Mouse (Mus musculus) testis, adult 2 months (tissue): Measurements from ENCODE around the gene Rnf114. TPM values are rescaled to one million over a fixed set of nuclear protein-coding genes. Genes with fewer than 3 reads are reported as not detected.

Experiments
- H3K27ac ChIP-seq: fragments of 200-500 bp; 2 replicates; pipeline ENCODE4 v1.5.1; 2012; ENCODE audit warnings: low read depth, low read length; ENCODE audit not compliant: control insufficient read depth, insufficient read depth
- H3K27me3 ChIP-seq: fragments of 200-500 bp; 2 replicates; pipeline ENCODE4 v1.6.1; 2012; ENCODE audit warnings: mild to moderate bottlenecking, low read length, moderate library complexity; ENCODE audit not compliant: control insufficient read depth, insufficient read depth
- H3K36me3 ChIP-seq: fragments of 200-500 bp; 2 replicates; pipeline ENCODE4 v1.6.1; 2012; ENCODE audit warnings: mild to moderate bottlenecking, low read length; ENCODE audit not compliant: control insufficient read depth, insufficient read depth
- H3K4me1 ChIP-seq: fragments of 200-500 bp; 2 replicates; pipeline ENCODE4 v1.6.1; 2012; ENCODE audit warnings: low read length; ENCODE audit not compliant: control insufficient read depth, insufficient read depth
- H3K4me3 ChIP-seq: fragments of 200-500 bp; 2 replicates; pipeline ENCODE4 v1.5.1; 2012; ENCODE audit warnings: low read depth, mild to moderate bottlenecking, low read length, moderate library complexity, mixed read lengths; ENCODE audit not compliant: control insufficient read depth
- CTCF ChIP-seq: fragments of 200-500 bp; IDR thresholded peaks from 2 replicates; pipeline ENCODE4 v1.5.1; 2012; ENCODE audit warnings: low read depth, mild to moderate bottlenecking, inconsistent platforms, low read length, moderate library complexity; ENCODE audit not compliant: control insufficient read depth, insufficient read depth, insufficient replicate concordance
- POLR2A ChIP-seq: fragments of 200-500 bp; IDR thresholded peaks from 2 replicates; pipeline ENCODE4 v1.6.1; 2012; ENCODE audit warnings: low read depth, mild to moderate bottlenecking, inconsistent platforms, low read length, moderate library complexity; ENCODE audit not compliant: control insufficient read depth
- polyA plus RNA-seq: library from polyadenylated mRNA; depleted of rRNA; stranded (reverse); fragments of >200 nt; gene quantifications from 2 replicates; pipeline ENCODE4 v1.2.3, GENCODE M21; 2012

Gene Rnf114
- polyA plus RNA-seq, 1 experiment, result 69.1 TPM

DNA sequence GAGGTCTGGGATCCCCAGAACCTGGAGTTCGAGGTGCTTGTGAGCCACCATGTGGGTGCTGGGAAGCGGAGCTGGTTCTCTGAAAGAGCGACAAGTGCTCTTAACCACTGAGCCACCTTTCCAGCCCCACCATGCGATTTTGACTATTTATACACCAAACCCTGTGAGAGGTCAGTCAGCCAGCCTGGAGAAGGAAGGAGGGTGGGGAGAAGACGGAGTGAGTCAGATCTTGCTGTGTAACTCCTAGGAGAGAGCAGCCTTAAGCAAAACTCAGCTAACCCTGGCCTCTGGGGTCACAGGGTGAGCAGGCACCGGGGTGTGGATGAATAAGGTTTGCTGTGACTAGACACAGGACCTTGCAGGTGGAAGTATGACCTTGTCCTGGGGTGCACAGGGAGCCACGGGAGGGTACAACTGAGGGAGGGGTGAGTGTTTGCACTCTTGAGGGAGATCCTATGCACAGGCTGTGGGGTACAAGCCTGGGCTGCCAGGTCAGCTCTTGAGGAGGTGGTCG is 58.0 kb downstream of the Rnf114 start:
- H3K27me3 ChIP-seq, result no peaks in the 10 kb centered on the region
- no peak overlapping the region for H3K4me3 ChIP-seq
- H3K36me3 ChIP-seq, result no peaks in the 10 kb centered on the region
- TF ChIP-seq POLR2A, result no peak
- no peak for TF ChIP-seq CTCF
- no peak overlapping the region for H3K27ac ChIP-seq
- H3K4me1 ChIP-seq, result no peaks in the 10 kb centered on the region

DNA sequence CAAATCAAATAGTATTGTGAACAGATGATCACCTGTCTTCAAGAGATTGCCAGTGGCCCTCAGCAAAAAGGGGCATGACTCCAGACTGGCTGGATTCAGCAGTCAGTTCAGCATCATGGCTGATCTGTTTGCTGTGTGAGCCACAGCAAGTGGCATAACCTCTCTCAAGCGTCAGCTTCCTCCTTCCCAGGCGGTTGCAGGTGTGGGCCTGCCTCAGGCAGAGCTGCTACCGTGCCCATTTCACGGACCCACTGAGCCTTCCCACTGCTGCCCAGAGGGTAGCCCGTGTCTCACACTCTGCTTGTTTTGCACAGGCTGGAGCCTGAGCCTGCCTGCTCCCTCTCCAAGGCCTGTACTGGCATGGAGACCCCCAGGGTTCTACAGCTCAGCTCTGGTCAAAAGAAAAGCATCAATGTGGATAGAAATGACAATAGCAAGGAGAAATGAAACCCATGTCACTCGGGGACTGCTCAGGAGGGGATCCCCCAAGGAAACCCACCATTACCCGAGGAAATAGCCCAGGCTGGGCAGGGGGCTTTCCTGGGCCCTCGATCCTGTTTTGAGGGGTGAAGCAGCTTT is 59.0 kb downstream of the Rnf114 start:
- H3K4me3 ChIP-seq, result no peak overlapping the region
- no peaks in the 10 kb centered on the region for H3K27me3 ChIP-seq
- no peaks in the 10 kb centered on the region for H3K4me1 ChIP-seq
- TF ChIP-seq POLR2A, result no peak
- TF ChIP-seq CTCF, result no peak
- no peaks in the 10 kb centered on the region for H3K36me3 ChIP-seq
- H3K27ac ChIP-seq, result no peak overlapping the region

DNA sequence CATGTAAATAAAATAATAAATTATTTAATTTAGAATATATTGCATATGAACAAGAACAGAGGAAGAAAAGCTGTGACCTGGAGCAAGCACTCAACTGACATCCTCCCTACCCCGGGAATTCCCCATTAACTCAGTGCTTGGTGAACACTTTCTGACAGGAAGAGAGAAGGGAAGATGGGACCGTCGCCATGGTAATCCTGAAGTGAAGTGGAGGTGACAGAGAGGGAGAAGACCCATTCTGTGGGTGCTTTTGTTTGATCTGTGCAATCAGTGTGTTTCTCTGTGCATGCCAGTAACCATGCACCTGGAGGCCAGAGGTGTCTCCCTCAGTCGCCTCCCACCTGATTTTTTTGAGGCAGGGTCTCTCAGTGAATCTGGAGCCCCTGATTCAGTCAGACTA is 59.8 kb downstream of the Rnf114 start:
- no peaks in the 10 kb centered on the region for H3K4me1 ChIP-seq
- H3K27ac ChIP-seq, result no peak overlapping the region

DNA sequence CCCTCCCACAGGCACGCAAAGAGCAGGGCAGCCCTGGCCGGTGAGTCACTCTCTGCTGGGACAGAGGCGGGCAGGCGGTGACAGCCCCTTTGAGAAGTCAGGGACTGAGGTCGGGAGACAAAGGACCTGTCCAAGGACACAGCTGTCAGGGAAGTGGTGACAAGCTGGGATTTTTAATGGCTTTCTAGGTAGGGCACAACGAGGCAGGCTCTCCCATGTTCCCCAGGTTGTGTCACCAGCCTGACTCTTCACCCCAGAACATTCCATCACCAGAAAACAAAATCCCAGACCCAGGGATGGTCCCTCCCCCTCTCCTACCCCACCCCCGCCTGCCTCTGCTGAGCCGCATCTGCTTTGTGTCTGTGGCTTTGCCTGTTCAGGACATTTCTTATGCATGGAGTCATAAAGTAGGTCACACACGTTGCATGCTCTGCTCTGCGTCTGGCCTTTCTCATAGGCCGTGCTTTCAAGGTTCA is 60.5 kb downstream of the Rnf114 start:
- Histone ChIP-seq H3K27ac (no peak overlapping the region), H3K4me1 (no peaks in the 10 kb centered on the region), H3K27me3 (no peaks in the 10 kb centered on the region), H3K36me3 (no peaks in the 10 kb centered on the region), H3K4me3 (no peak overlapping the region)
- no peak for TF ChIP-seq CTCF

More for the DNA sequence above, 59.8 kb downstream of the Rnf114 start:
- Histone ChIP-seq H3K4me3 (no peak overlapping the region), H3K36me3 (no peaks in the 10 kb centered on the region), H3K27me3 (no peaks in the 10 kb centered on the region)
- no peak for TF ChIP-seq POLR2A
- no peak for TF ChIP-seq CTCF

DNA sequence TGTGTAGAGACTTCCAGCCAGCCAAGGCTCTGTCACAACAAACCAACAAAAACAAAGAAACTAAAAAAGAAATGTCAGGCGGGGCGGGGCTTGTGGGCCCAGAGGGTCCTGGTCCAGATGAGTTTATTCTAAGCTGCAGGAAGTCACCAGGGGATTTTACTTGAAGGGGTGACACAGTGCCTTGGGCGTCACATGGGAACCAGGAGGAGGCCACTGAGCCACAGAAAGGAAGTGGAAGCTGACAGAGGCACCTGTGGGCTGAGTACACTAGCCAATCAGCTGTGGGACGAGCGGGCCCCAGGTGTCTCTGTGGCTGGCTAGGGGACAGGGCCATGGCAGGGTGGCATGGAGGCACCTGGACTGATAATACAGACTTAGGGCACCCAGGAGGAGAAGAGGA is 63.3 kb downstream of the Rnf114 start:
- TF ChIP-seq POLR2A (no peak), CTCF (no peak)
- no peak overlapping the region for H3K4me3 ChIP-seq
- no peak overlapping the region for H3K27ac ChIP-seq
- no peaks in the 10 kb centered on the region for H3K27me3 ChIP-seq
- H3K4me1 ChIP-seq, result peaks cover 6% of the 10 kb centered on the region; the same call in 1 of the 2 replicates
- H3K36me3 ChIP-seq, result no peaks in the 10 kb centered on the region

DNA sequence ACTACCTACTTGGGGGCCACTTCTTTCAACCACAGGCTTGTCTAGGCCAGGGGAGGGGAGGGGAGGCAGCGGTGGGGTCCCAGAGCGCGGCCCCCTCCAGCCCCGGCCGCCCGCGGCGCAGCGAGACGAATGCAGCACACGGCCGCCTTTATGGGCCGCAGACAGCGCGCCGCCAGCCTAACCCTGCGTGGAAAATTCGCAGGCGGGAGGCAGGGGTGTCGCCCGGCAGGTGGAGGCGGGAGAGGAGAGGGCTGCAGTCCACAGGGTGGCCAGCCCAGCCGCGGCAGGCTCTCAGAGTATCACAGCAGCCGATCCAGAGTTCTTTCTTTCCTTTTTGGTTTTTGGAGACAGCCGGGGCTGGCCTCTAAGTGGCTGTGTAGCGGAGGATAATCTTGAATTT is 67.0 kb downstream of the Rnf114 start:
- H3K27ac ChIP-seq, result no peak overlapping the region
- H3K4me1 ChIP-seq, result peaks cover 6% of the 10 kb centered on the region; the same call in 1 of the 2 replicates
- no peaks in the 10 kb centered on the region for H3K27me3 ChIP-seq
- H3K4me3 ChIP-seq, result no peak overlapping the region; the same call in 1 of the 2 replicates
- H3K36me3 ChIP-seq, result no peaks in the 10 kb centered on the region
- TF ChIP-seq CTCF (no peak), POLR2A (no peak)

DNA sequence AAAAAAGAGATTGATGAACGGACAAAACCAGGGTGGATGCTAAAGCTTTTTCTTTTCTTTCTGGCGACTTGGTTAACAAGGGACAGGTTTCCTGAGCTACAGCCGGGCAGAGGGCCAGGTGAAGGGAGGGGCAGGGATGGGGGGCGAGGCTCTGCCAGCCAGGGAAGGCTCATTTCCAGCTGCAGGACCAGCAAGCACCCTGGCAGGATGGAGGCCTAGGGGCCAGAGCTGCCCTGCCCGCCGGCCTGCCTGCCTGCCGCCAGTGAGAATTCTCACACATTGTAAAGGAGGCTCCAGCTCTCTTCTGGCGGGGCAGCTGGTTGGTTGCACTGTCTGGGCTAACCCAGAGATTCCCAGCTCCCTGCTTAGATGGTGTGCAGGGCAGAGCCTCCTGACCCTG is 69.7 kb downstream of the Rnf114 start:
- H3K27ac ChIP-seq, result no peak overlapping the region
- no peaks in the 10 kb centered on the region for H3K36me3 ChIP-seq
- TF ChIP-seq CTCF (no peak), POLR2A (no peak)
- H3K4me3 ChIP-seq, result no peak overlapping the region
- peaks cover 9% of the 10 kb centered on the region; the same call in 1 of the 2 replicates for H3K4me1 ChIP-seq
- H3K27me3 ChIP-seq, result no peaks in the 10 kb centered on the region
